Mouse (Mus musculus) Patski (cell line): ENCODE measurements at regions not wholly inside any gene's neighbourhood (a gene's known extent, or its start where the extent isn't known, plus 50 kb on each side); places are given as distances from the start of the nearest gene placed in this dataset.
"Not testable (repeated sequence)": the region's sequence is repeated elsewhere in the genome, so short reads cannot be mapped to it uniquely, and the experiment has no call there.

ENCODE experiments used
- ATAC-seq: fragments of 100-300 bp; one replicate; pipeline ENCODE4 v1.8.0; 2021
- CTCF ChIA-PET: fragments of 350-600 bp; sonication (Branson Sonifier 250); formaldehyde crosslinking; loops from one replicate; lab custom pipeline; 2022; ENCODE audit warnings: inconsistent platforms; lab: Charles Lee
- POLR2A ChIA-PET: fragments of 350-600 bp; sonication (Branson Sonifier 250); formaldehyde crosslinking; loops from one replicate; lab custom pipeline; 2022; ENCODE audit warnings: antibody characterized with exemption, inconsistent platforms; lab: Charles Lee
- DNase-seq: peaks from one replicate; pipeline ENCODE4 v3.0.0-alpha.2; 2011; ENCODE audit warnings: low read depth, low spot score
- H3K27me3 ChIP-seq: fragments of 371-371 bp; one replicate; pipeline ENCODE4 v1.5.1; 2021
- CTCF ChIP-seq: fragments of 100-300 bp; IDR thresholded peaks from one replicate; pipeline ENCODE4 v1.5.1; 2021
- in situ Hi-C: fragments of 300-500 bp; cut with MboI; formaldehyde crosslinking; loops from 3 replicates; pipeline ENCODE4 v1.11.1; 2018; ENCODE audit warnings: low pct_unique_long_range_greater_than_20kb, mixed read lengths

DNA sequence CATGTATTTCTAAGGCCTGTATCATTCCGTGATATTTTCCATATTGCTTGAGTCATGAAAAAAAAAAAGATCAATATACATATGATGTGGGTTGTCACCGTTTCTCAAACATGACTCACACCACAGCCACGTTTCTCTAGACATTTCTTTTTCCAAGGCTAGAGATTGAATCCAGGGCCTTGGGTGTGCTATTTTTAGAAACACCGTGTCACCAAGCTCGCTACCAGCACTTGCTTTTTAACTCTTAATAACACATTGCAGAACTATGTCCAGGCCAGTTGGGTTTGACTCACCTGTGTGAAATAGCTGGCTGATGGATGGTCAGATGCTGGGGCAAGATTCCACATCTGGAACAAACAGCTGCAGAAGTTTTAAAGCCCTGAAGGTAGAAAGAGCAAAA is 209.6 kb upstream of the Arid2 start:
- no peaks in the 10 kb centered on the region for H3K27me3 ChIP-seq
- DNase-seq = no peak
- in situ Hi-C loops = no loop called here
- POLR2A ChIA-PET = no interaction called here
- CTCF ChIA-PET = no interaction called here
- TF ChIP-seq CTCF = no peak
- ATAC-seq = no peak

DNA sequence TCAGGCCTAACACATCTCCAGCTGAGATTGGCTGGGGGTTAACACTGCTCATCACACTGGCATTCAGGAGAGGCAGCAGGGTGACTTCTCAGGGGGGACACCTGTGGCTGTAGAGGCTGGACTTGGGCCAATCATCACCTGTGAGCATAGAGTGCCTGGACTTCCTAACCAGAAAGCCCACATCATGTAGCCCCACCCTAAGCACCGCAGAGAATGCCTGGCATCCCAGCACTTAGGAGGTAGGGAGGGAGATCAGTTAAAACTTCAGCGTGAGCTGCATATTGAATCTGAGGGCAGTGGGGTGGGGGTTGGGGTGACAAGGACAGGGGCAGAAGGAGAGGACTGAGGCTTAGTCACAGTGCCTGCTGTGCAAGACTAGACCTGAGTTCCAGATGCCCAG is 208.7 kb upstream of the Arid2 start:
- no peak for TF ChIP-seq CTCF
- ChIA-PET POLR2A (no interaction called here), CTCF (no interaction called here)
- no peak for ATAC-seq
- no peaks in the 10 kb centered on the region for H3K27me3 ChIP-seq
- DNase-seq = no peak
- in situ Hi-C loops = no loop called here

GRCm38 (mm10) chr15:96089676-96090075 is 197.6 kb upstream of the Arid2 start:
- no peaks in the 10 kb centered on the region for H3K27me3 ChIP-seq
- in situ Hi-C loops = no loop called here
- ChIA-PET CTCF (interaction anchor here (1.0 kb wide), 1 partner anchor 176 kb away, joined by 3 read pairs; no protein-coding TSS in a partner anchor), POLR2A (no interaction called here)
- ATAC-seq = no peak
- DNase-seq = no peak
- TF ChIP-seq CTCF = no peak

- ATAC-seq = no peak
- in situ Hi-C loops = no loop called here
- ChIA-PET CTCF (no interaction called here), POLR2A (no interaction called here)
- no peaks in the 10 kb centered on the region for H3K27me3 ChIP-seq
- DNase-seq = no peak
- TF ChIP-seq CTCF = no peak
Measured at GRCm38 (mm10) chr15:96096438-96096837, 190.9 kb upstream of the Arid2 start.

GRCm38 (mm10) chr15:96098821-96099220 is 188.5 kb upstream of the Arid2 start:
- POLR2A ChIA-PET = no interaction called here
- in situ Hi-C loops = no loop called here

GRCm38 (mm10) chr15:96099844-96100640 is 187.3 kb upstream of the Arid2 start:
- H3K27me3 ChIP-seq, in situ Hi-C loops, CTCF ChIA-PET, POLR2A ChIA-PET, DNase-seq, ATAC-seq: not testable (repeated sequence)

More at GRCm38 (mm10) chr15:96098821-96099220, 188.5 kb upstream of the Arid2 start:
- TF ChIP-seq CTCF = no peak
- H3K27me3 ChIP-seq = no peaks in the 10 kb centered on the region
- CTCF ChIA-PET = no interaction called here
- no peak for ATAC-seq
- no peak for DNase-seq

GRCm38 (mm10) chr15:96103737-96104136 is 183.6 kb upstream of the Arid2 start:
- DNase-seq = no peak
- no peak for TF ChIP-seq CTCF
- no peak for ATAC-seq
- ChIA-PET POLR2A (no interaction called here), CTCF (interaction anchor here (1.7 kb wide), 1 partner anchor 8 kb away, joined by 4 read pairs; no protein-coding TSS in a partner anchor)
- in situ Hi-C loops = no loop called here
- H3K27me3 ChIP-seq = no peaks in the 10 kb centered on the region

- in situ Hi-C loops = no loop called here
- ChIA-PET POLR2A (no interaction called here), CTCF (no interaction called here)
- ATAC-seq = no peak
- no peak for DNase-seq
- TF ChIP-seq CTCF = no peak
- H3K27me3 ChIP-seq = no peaks in the 10 kb centered on the region
Measured at GRCm38 (mm10) chr15:96107503-96107902, 179.8 kb upstream of the Arid2 start.

DNA sequence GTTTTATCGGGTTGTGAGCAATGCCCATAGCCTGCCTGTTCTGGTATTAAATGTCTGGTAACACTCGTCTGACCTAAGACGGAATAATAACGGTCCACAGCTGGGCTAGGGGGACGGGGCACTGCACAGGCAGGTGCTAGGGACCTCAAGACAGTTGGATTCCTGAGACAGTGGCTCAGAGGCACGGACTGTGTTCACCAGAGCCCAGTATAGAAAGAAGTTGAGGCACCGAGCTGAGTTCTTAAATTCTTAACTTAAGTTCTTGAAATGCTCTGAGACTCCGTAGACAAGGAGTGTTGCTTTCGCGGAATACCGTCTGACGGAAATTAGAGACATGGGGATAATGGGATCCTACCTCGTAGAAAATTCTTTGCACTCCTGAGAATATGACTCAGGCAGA is 174.2 kb upstream of the Arid2 start:
- ATAC-seq = no peak

DNA sequence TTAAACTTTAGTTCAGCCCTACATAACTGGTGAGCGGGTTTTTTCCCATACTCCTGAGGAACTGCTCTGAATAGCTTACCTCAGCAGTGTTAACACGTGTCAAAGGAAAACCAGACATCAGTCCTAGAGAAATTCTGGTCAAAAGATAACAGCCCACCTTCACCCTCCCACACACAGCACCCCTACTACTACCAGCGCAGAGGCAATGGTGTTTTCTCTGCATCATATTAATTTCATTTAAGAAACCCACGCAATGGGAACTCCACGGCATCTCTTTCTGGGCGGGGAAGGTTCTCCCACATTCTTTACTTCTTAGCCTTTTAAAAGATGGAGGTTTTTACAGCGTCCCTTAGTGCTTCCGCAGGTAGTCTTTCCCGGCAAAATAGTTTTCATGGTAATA is 172.7 kb upstream of the Arid2 start:
- TF ChIP-seq CTCF = no peak
- ChIA-PET CTCF (no interaction called here), POLR2A (interaction anchor here (0.5 kb wide), 1 partner anchor 1230 kb away, joined by 4 read pairs; no protein-coding TSS in a partner anchor)
- no peaks in the 10 kb centered on the region for H3K27me3 ChIP-seq
- in situ Hi-C loops = no loop called here
- no peak for DNase-seq
- ATAC-seq = no peak

More for the DNA sequence above, 174.2 kb upstream of the Arid2 start:
- ChIA-PET CTCF (interaction anchor here (1.4 kb wide), 1 partner anchor 19 kb away, joined by 3 read pairs; no protein-coding TSS in a partner anchor), POLR2A (no interaction called here)
- in situ Hi-C loops = no loop called here
- no peak for DNase-seq
- TF ChIP-seq CTCF = no peak
- no peaks in the 10 kb centered on the region for H3K27me3 ChIP-seq

DNA sequence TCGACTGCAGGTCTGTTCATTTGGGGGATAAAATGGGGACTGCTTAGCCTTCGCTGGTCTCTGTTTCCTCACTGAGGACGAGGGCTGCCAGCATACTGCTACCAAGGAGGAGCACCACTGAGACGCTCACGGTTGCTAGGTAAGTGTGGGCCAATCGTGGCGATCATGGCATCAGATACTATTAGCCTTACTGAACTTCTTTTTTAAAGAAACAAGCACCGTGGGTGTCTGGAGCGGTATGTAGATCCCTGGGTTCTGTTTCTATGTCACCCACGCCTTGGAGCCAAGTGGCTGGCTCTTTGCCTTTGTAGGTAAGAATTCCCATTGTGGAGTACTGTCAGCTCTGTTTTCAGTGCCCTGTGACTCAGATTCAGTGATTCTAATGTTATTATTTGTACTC is 172.1 kb upstream of the Arid2 start:
- ChIA-PET CTCF (no interaction called here), POLR2A (no interaction called here)
- H3K27me3 ChIP-seq = no peaks in the 10 kb centered on the region
- in situ Hi-C loops = no loop called here
- no peak for DNase-seq
- no peak for TF ChIP-seq CTCF
- ATAC-seq = no peak
